Mouse (Mus musculus) right cerebral cortex, postnatal 14 days (tissue): ENCODE data around the gene Zbtb4.
"Not testable (repeated sequence)": the region's sequence is repeated elsewhere in the genome, so short reads cannot be mapped to it uniquely, and the experiment has no call there.

Source experiments
- DNase-seq: peaks from one replicate; pipeline ENCODE4 v3.0.0; 2022

Zbtb4 gene

DNA sequence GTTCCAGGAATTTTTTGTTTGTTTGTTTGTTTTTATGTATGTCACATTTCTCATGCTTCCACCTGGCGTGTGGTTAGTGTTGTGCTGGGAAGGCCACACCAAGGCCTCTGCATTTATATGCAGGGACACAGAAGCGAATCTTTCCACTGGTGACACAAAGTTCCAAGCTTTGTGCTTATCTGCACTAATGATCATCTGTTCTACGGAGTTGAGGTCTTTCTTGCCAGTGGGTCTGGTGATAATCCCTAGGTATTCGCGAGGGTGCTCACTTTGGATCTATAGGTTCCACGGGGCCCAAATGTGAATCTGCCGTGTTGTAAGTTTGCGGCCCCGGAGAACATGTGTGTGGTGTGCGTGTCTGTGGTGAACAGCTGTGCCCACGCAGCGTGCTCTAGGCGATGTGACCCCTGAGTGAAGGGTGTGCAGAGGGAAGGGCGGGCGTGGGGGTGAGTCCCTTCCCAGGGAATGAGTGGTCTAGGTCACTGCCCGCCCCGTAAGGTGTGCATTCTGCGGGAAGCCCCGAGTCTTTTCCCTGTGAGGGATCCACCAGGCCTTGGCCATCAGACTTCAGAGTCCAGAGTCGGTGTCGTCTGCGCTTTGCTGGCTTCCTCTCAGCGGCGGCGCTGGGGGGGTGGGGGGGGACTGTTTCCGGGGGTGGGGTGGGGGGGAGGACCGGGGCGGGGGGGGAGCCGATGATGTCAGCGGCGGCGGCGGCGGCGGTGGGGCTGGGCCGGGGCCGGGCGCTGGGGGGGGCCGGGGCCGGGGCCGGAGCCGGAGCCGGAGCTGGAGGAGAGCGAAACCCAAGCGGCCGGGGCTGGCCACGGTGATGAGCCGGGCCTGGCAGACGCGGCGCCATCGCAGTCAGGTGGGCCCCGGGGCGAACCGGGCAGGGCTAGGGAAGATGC is at the start of gene Zbtb4:
Gene Zbtb4 (plus strand): TSS at position 692 of the 905 bp plus-strand sequence.
- peak; percentile 39 for DNase-seq

DNA sequence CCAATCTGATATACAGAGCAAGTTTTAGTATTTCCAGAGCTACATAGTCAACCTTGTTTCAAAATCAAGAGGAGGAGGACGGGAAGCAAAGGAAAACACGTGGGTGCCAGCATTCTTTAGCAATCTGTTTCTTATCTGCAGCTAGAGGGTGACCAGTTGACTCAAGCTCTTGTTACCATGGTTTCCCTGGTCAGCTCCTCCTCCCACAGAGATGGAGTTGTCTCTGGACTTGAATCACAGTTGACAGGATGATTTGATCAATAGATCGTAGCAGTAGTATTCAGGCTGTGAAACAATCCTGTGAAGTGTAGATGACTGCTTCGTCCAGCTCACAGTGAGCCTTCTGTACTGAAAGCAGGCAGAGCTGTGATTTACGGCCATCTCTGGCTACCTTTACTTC is 49.8 kb upstream of the Zbtb4 start:
- DNase-seq, result no peak

DNA sequence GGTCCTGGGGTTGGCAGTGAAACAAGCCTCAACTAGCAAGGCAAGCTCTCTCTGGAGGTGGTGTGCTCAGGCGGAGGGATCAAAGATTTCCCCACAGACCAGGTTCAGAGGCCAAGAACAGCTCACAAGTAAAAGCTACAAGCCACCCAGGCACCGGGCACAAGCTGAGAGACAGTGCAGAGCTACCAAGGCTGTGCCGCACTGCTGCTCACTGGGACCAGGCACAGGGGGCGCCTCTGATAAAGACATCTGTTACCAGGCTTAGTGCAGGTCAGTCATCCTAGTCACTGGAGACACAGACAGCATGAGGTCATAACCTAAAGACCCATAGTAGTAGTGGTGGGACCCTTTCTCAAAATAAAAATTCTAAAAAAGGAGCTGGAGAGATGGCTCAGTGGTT is 48.8 kb upstream of the Zbtb4 start:
- no peak for DNase-seq

DNA sequence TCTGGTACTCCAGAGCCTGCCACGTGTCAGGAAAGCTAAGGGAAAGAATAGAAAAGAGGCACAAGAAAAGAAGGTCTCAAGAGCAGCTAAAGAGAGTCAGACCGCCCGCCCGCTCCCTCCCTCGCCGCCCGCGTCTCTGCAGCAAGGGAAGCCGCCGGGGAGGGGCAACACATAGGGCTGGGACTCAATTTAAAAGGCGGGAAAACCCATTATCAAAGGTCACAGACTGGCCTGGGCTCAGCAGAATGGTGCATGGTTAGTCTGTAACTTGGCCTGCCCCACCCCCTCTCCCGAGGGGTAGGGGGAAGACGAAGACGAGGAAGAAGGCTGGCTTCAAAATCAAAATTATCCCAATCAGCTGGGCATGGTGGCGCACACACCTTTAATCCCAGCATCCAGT is 47.1 kb upstream of the Zbtb4 start:
- DNase-seq, result no peak

- DNase-seq, result no peak
Measured at GRCm38 (mm10) chr11:69719423-69719822, 46.3 kb upstream of the Zbtb4 start.

DNA sequence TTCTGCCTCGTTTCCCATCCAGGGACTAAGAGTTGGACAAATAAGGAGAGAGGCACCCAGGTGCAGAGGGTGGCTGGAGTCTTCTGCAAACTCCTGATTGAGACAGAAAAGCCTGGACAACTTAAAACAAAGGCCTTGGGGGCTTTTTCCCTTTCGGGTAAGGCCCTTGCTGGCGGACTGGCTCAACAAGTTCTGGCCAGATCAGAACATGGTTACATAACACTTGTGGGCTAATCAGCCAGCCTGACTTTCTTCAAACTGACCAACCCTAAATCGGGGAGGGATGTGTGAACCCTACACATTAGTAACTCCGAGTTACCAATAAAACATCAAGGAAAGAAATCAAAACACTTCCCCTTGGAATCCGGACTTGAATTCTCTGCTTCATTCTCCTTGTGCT is 44.9 kb upstream of the Zbtb4 start:
- DNase-seq, result no peak

DNA sequence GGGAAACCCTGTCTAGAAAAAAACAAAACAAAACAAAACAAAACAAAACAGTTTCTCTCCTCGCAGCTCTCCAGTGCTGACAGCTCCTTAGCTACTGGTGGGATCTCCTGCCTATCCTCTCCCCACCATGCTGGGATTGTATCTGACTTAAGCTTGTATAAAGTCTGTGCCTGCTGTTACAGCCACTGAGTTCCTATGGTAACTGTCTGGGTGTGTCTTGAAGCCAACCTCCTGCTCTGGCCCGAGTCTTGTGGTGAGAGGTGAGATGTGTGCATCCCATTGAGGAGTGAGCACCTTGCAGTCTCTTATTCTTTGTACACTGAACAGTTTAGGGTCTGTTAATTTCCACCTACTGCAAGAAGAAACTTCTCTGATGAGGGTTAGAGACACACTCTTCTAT is 42.6 kb upstream of the Zbtb4 start:
- no peak for DNase-seq

DNA sequence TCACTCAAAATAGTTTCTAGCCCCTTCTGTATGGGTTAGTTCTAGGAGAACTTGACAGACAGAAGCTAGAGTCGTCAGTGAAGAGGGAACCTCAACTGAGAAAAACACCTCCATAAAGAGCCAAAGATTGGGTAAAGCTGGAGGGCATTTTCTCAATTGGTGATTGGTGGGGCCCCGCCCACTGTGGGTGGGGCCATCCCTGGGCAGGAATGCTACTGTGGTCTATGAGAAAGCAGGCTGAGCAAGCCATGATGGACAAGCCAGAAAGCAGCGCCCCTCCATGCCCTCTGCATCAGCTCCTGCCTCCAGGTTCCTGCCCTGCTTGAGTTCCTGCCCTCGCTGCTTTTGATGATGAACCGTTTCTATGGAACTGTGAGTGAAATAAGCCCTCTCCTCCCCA is 39.8 kb upstream of the Zbtb4 start:
- no peak for DNase-seq

- no peak for DNase-seq
Measured at GRCm38 (mm10) chr11:69729063-69729462, 36.6 kb upstream of the Zbtb4 start.

DNA sequence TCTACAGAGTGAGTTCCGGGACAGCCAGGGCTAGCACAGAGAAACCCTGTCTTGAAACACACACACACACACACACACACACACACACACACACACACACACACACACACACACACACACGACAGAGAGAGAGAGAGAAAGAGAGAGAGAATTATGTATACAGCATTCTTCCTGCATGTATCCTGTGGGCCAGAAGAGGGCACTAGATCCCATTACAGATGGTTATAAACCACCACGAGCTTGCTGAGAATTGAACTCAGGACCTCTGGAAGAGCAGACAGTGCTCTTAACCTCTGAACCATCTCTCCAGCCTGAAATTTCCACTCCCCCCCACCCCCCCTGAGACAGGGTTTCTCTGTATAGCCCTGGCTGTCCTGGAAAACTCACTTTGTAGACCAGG is 34.3 kb upstream of the Zbtb4 start:
- not testable (repeated sequence) for DNase-seq

DNA sequence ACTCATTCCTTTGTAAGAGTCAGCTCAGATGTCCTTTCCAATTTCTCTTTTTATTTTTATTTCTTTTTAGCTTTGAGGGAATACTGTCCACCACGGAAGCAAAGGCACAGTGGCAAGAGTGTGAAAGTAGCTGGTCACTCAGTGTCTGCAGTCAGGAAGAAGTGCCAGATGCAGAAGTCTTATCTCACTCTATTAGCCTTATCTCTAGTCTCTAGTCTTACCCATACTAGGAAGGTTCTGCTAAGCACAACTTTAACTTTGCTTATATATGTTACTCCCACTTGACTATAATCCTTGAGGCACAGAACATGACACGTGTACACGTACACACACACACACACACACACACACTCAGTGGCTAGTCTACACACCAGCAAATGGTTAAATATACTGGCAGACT is 14.1 kb upstream of the Zbtb4 start:
- DNase-seq, result no peak

GRCm38 (mm10) chr11:69752686-69753085 is 13.0 kb upstream of the Zbtb4 start:
- no peak for DNase-seq

- DNase-seq, result no peak
Measured at GRCm38 (mm10) chr11:69754233-69754632, 11.5 kb upstream of the Zbtb4 start.

GRCm38 (mm10) chr11:69754701-69755100 is 11.0 kb upstream of the Zbtb4 start:
- DNase-seq, result no peak

- DNase-seq, result no peak
Measured at GRCm38 (mm10) chr11:69757303-69758089, 8.2 kb upstream of the Zbtb4 start.

- DNase-seq, result peak; percentile 96
Measured at GRCm38 (mm10) chr11:69758090-69758456, 7.6 kb upstream of the Zbtb4 start.

- peak; percentile 96 for DNase-seq
Measured at GRCm38 (mm10) chr11:69758478-69758970, 7.2 kb upstream of the Zbtb4 start, which contains the start of gene Polr2a. Gene Polr2a (minus strand): TSS chr11:69758637.

GRCm38 (mm10) chr11:69758971-69759721 is 6.6 kb upstream of the Zbtb4 start:
- DNase-seq, result peak; percentile 84

DNA sequence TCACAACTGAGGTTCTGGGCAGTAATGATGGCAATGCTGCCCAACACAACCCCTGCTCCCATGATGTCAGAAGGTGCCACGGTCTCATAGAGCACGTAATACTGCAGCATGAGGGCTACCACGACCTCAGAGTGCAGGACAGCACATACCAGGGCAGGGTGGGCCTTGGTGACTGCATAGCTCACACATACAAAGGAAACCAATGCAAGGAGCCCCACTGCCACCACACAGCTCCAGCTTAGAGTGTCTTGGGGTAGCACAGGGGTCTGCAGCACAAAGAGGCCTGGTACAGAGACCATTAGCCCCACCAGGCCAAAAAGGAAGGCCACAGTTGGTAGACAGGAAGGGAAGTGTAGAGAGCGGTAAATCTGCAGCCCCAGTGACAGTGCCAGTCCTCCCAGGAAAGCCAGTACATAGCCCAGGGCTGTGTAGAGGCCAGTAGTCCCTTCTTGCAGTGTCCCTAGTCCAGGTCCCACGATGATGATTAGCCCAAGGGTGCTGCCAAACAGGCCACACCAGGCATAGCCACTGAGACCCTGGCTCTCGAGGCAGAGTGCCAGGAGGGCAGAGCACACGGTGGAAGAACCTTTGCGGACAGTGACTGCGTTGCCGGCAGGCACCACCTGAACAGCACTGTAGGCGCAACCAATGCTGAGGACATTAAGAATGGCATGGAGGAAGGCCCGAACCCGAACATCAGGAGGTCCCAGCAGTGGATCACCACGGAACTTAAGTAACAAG is 5.4 kb upstream of the Zbtb4 start:
- DNase-seq, result no peak

GRCm38 (mm10) chr11:69760901-69761200 is 4.9 kb upstream of the Zbtb4 start:
- no peak for DNase-seq

- DNase-seq, result no peak
Measured at GRCm38 (mm10) chr11:69761868-69762267, 3.8 kb upstream of the Zbtb4 start, which contains the start of gene Slc35g3. Gene Slc35g3 (minus strand): TSS chr11:69761968.

DNA sequence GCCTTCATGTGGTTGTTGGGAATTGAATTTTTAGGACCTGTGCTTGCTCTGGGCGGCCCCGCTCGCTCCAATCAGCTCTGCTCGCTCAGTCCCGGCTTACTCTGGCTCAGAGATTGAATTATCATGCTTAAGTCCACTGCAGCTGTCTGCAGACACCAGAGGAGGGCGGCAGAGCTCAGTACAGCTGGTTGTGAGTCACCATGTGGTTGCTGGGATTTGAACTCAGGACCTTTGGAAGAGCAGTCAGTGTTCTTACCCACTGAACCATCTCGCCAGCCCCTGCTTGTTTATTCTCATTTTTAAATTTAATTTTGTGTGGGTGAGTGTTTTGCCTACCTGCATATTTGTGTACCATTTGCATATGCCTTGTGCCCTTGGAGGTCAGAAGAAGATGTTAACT is 2.2 kb upstream of the Zbtb4 start:
- no peak for DNase-seq
